Mouse (Mus musculus) forebrain, embryonic 11.5 days (tissue): ENCODE data around the gene Bmper. TPM values are rescaled to one million over a fixed set of nuclear protein-coding genes. Genes with fewer than 3 reads are reported as not detected.

Experiments used
- ATAC-seq: fragments of 200-750 bp; cut with Nextera tagmentation; replicated peaks from 2 replicates; pipeline ENCODE4 v1.8.0; 2017; ENCODE audit warnings: moderate TSS enrichment; ENCODE audit not compliant: low FRiP score
- DNase-seq: peaks from one replicate; pipeline ENCODE4 v3.0.0-alpha.2; 2017; ENCODE audit warnings: low spot score
- H3K27ac ChIP-seq: fragments of 300-500 bp; sonication (generic); 2 replicates; pipeline ENCODE4 v1.5.1; 2014; ENCODE audit warnings: low read depth, low read length
- H3K27me3 ChIP-seq: fragments of 300-500 bp; sonication (generic); 2 replicates; pipeline ENCODE4 v1.6.1; 2014; ENCODE audit warnings: mild to moderate bottlenecking, low read length, mixed read lengths; ENCODE audit not compliant: control insufficient read depth, insufficient read depth
- H3K36me3 ChIP-seq: fragments of 300-500 bp; sonication (generic); 2 replicates; pipeline ENCODE4 v1.6.1; 2014; ENCODE audit warnings: mild to moderate bottlenecking, low read length, moderate library complexity, mixed read lengths; ENCODE audit not compliant: control insufficient read depth, insufficient read depth
- H3K4me1 ChIP-seq: fragments of 300-500 bp; sonication (generic); replicated peaks from 2 replicates; pipeline ENCODE4 v1.6.1; 2014; ENCODE audit warnings: low read length, mixed read lengths; ENCODE audit not compliant: control insufficient read depth, insufficient read depth
- H3K4me2 ChIP-seq: fragments of 300-500 bp; sonication (generic); 2 replicates; pipeline ENCODE4 v1.6.1; 2014; ENCODE audit warnings: low read depth, mild to moderate bottlenecking, low read length, moderate library complexity, mixed read lengths; ENCODE audit not compliant: severe bottlenecking
- H3K4me3 ChIP-seq: fragments of 300-500 bp; sonication (generic); 2 replicates; pipeline ENCODE4 v1.5.1; 2014; ENCODE audit warnings: low read depth, low read length
- H3K9ac ChIP-seq: fragments of 300-500 bp; sonication (generic); 2 replicates; pipeline ENCODE4 v1.6.1; 2014; ENCODE audit warnings: low read length
- H3K9me3 ChIP-seq: fragments of 300-500 bp; sonication (generic); 2 replicates; pipeline ENCODE4 v1.6.1; 2016; ENCODE audit warnings: low read length, mixed read lengths; ENCODE audit not compliant: control insufficient read depth
- WGBS: fragments of 180-500 bp; shearing (Covaris S2); extraction: QIAGEN DNeasy Blood & Tissue Kit; methylation state at CpG from one replicate; pipeline ENCODE4 v1.1.7; 2014; 5-methylcytosine and 5-hydroxymethylcytosine counted together
- polyA plus RNA-seq: library from polyadenylated mRNA; unstranded; fragments of >200 nt; fragmentation: Nextera tagmentation; extraction: Ambion mirVana; gene quantifications from 2 replicates; pipeline ENCODE4 v1.2.1, GENCODE M21; 2014

The Bmper gene
- polyA plus RNA-seq, 1 experiment from 2014 or later = 8.5 TPM

GRCm38 (mm10) chr9:23453309-23453708, 230.4 kb downstream of the Bmper start:
- H3K36me3 ChIP-seq = no peaks in the 10 kb centered on the region
- no peaks in the 10 kb centered on the region for H3K4me1 ChIP-seq
- H3K4me3 ChIP-seq = no peak overlapping the region
- H3K9me3 ChIP-seq = no peaks in the 10 kb centered on the region
- no peaks in the 10 kb centered on the region for H3K27me3 ChIP-seq
- H3K4me2 ChIP-seq = no peak overlapping the region
- no peak overlapping the region for H3K27ac ChIP-seq
- no peak overlapping the region for H3K9ac ChIP-seq
- WGBS = 64% methylated on average over 5 of the region's 5 CpGs
- DNase-seq (no peak), ATAC-seq (no peak)

GRCm38 (mm10) chr9:23457186-23457585, 234.3 kb downstream of the Bmper start:
- Histone ChIP-seq H3K27me3 (no peaks in the 10 kb centered on the region), H3K4me2 (no peak overlapping the region), H3K4me3 (no peak overlapping the region), H3K9ac (no peak overlapping the region), H3K36me3 (no peaks in the 10 kb centered on the region), H3K4me1 (no peaks in the 10 kb centered on the region), H3K9me3 (no peaks in the 10 kb centered on the region), H3K27ac (no peak overlapping the region)
- no peak for DNase-seq
- no peak for ATAC-seq
- 73% methylated on average over 3 of the region's 3 CpGs for WGBS

GRCm38 (mm10) chr9:23460721-23461120, 237.8 kb downstream of the Bmper start:
- Histone ChIP-seq H3K27ac (no peak overlapping the region), H3K4me1 (no peaks in the 10 kb centered on the region), H3K4me2 (no peak overlapping the region), H3K9me3 (no peaks in the 10 kb centered on the region), H3K4me3 (no peak overlapping the region), H3K9ac (no peak overlapping the region), H3K27me3 (no peaks in the 10 kb centered on the region), H3K36me3 (no peaks in the 10 kb centered on the region)
- no peak for DNase-seq
- no peak for ATAC-seq
- 76% methylated on average over 4 of the region's 4 CpGs for WGBS

GRCm38 (mm10) chr9:23462949-23463608, 240.2 kb downstream of the Bmper start:
- ATAC-seq = peak; percentile 83
- whole genome bisulfite sequencing = 51% methylated on average over 3 of the region's 3 CpGs
- no peak overlapping the region for H3K9ac ChIP-seq

GRCm38 (mm10) chr9:23464981-23465630, 242.2 kb downstream of the Bmper start:
- 81% methylated on average over 7 of the region's 7 CpGs for WGBS
- H3K36me3 ChIP-seq = no peaks in the 10 kb centered on the region
- H3K27me3 ChIP-seq = no peaks in the 10 kb centered on the region
- H3K27ac ChIP-seq = no peak overlapping the region
- no peak overlapping the region for H3K4me3 ChIP-seq
- H3K9ac ChIP-seq = no peak overlapping the region
- no peaks in the 10 kb centered on the region for H3K4me1 ChIP-seq
- no peaks in the 10 kb centered on the region for H3K9me3 ChIP-seq
- DNase-seq (no peak), ATAC-seq (no peak)
- H3K4me2 ChIP-seq = no peak overlapping the region

More at GRCm38 (mm10) chr9:23462949-23463608, 240.2 kb downstream of the Bmper start:
- Histone ChIP-seq H3K36me3 (no peaks in the 10 kb centered on the region), H3K4me3 (no peak overlapping the region), H3K27ac (no peak overlapping the region), H3K27me3 (no peaks in the 10 kb centered on the region), H3K4me2 (no peak overlapping the region), H3K4me1 (no peaks in the 10 kb centered on the region), H3K9me3 (no peaks in the 10 kb centered on the region)
- DNase-seq = no peak

GRCm38 (mm10) chr9:23469886-23470285, 247.0 kb downstream of the Bmper start:
- Histone ChIP-seq H3K27ac (no peak overlapping the region), H3K9me3 (no peaks in the 10 kb centered on the region), H3K36me3 (no peaks in the 10 kb centered on the region), H3K4me1 (no peaks in the 10 kb centered on the region), H3K27me3 (no peaks in the 10 kb centered on the region), H3K4me3 (no peak overlapping the region), H3K4me2 (no peak overlapping the region), H3K9ac (no peak overlapping the region)
- no peak for ATAC-seq
- 54% methylated on average over 1 of the region's 1 CpGs for WGBS
- DNase-seq = no peak

- no peaks in the 10 kb centered on the region for H3K9me3 ChIP-seq
- no peaks in the 10 kb centered on the region; the same call in 1 of the 2 replicates for H3K4me1 ChIP-seq
- ATAC-seq (no peak), DNase-seq (no peak)
- H3K4me2 ChIP-seq = no peak overlapping the region
- no peak overlapping the region for H3K9ac ChIP-seq
- no peaks in the 10 kb centered on the region for H3K36me3 ChIP-seq
- no peak overlapping the region for H3K27ac ChIP-seq
- H3K27me3 ChIP-seq = no peaks in the 10 kb centered on the region
- 78% methylated on average over 4 of the region's 4 CpGs for WGBS
- no peak overlapping the region for H3K4me3 ChIP-seq
Observed at GRCm38 (mm10) chr9:23485851-23486250, 263.0 kb downstream of the Bmper start.

- no peaks in the 10 kb centered on the region for H3K9me3 ChIP-seq
- H3K4me2 ChIP-seq = no peak overlapping the region
- 16% methylated on average over 5 of the region's 5 CpGs for WGBS
- peak; percentile 90 for ATAC-seq
- no peak overlapping the region for H3K4me3 ChIP-seq
- peak; percentile 59 for DNase-seq
- H3K36me3 ChIP-seq = no peaks in the 10 kb centered on the region
- H3K4me1 ChIP-seq = no peaks in the 10 kb centered on the region; the same call in 1 of the 2 replicates
- no peaks in the 10 kb centered on the region for H3K27me3 ChIP-seq
- H3K9ac ChIP-seq = no peak overlapping the region
- H3K27ac ChIP-seq = peak overlapping the region; percentile 46; the same call in 1 of the 2 replicates
Observed at GRCm38 (mm10) chr9:23486725-23487378, 264.0 kb downstream of the Bmper start.
